Mouse (Mus musculus) splenic B cell, adult 2 months (primary cell): Measurements from ENCODE around the gene Pdzd4.

ENCODE experiments used
- DNase-seq: peaks from one replicate; pipeline ENCODE4 v3.0.0-alpha.2; 2011; ENCODE audit warnings: low read depth, low spot score
- H3K27me3 ChIP-seq: 2 replicates; pipeline ENCODE4 v1.6.1; 2012; ENCODE audit warnings: mild to moderate bottlenecking, low read length, moderate library complexity, mixed read lengths; ENCODE audit not compliant: control insufficient read depth, poor library complexity, insufficient read depth, severe bottlenecking
- H3K36me3 ChIP-seq: 2 replicates; pipeline ENCODE4 v1.6.1; 2012; ENCODE audit warnings: mild to moderate bottlenecking, low read length, moderate library complexity, mixed read lengths; ENCODE audit not compliant: control insufficient read depth, poor library complexity, insufficient read depth, severe bottlenecking

Pdzd4 gene

GRCm38 (mm10) chrX:73824185-73825151 is at the start of gene Pdzd4:
Pdzd4 (minus strand) TSS chrX:73824969.
- H3K36me3 ChIP-seq = no peaks in the 10 kb centered on the region
- DNase-seq = peak; percentile 27
- H3K27me3 ChIP-seq = no peaks in the 10 kb centered on the region

GRCm38 (mm10) chrX:73871956-73872355 is 47.2 kb upstream of the Pdzd4 start:
- H3K36me3 ChIP-seq = no peaks in the 10 kb centered on the region
- no peak for DNase-seq
- no peaks in the 10 kb centered on the region for H3K27me3 ChIP-seq

- no peak for DNase-seq
- no peaks in the 10 kb centered on the region for H3K27me3 ChIP-seq
- no peaks in the 10 kb centered on the region for H3K36me3 ChIP-seq
Measured at GRCm38 (mm10) chrX:73871474-73871873, 46.7 kb upstream of the Pdzd4 start.

- DNase-seq = peak; percentile 30
- Histone ChIP-seq H3K27me3 (no peaks in the 10 kb centered on the region), H3K36me3 (no peaks in the 10 kb centered on the region)
Measured at GRCm38 (mm10) chrX:73869334-73869733, 44.6 kb upstream of the Pdzd4 start.

GRCm38 (mm10) chrX:73867852-73868251 is 43.1 kb upstream of the Pdzd4 start:
- H3K27me3 ChIP-seq = no peaks in the 10 kb centered on the region
- H3K36me3 ChIP-seq = no peaks in the 10 kb centered on the region
- DNase-seq = no peak

GRCm38 (mm10) chrX:73867256-73867655 is 42.5 kb upstream of the Pdzd4 start:
- Histone ChIP-seq H3K36me3 (no peaks in the 10 kb centered on the region), H3K27me3 (no peaks in the 10 kb centered on the region)
- no peak for DNase-seq

- Histone ChIP-seq H3K27me3 (no peaks in the 10 kb centered on the region), H3K36me3 (no peaks in the 10 kb centered on the region)
- no peak for DNase-seq
Measured at GRCm38 (mm10) chrX:73864692-73865091, 39.9 kb upstream of the Pdzd4 start.

- DNase-seq = no peak
- Histone ChIP-seq H3K36me3 (no peaks in the 10 kb centered on the region), H3K27me3 (no peaks in the 10 kb centered on the region)
Measured at GRCm38 (mm10) chrX:73855087-73855408, 30.3 kb upstream of the Pdzd4 start.

GRCm38 (mm10) chrX:73854326-73855086 is 29.7 kb upstream of the Pdzd4 start:
- DNase-seq = no peak

GRCm38 (mm10) chrX:73836691-73837090 is 11.9 kb upstream of the Pdzd4 start:
- no peaks in the 10 kb centered on the region for H3K27me3 ChIP-seq
- H3K36me3 ChIP-seq = no peaks in the 10 kb centered on the region
- no peak for DNase-seq

More at GRCm38 (mm10) chrX:73854326-73855086, 29.7 kb upstream of the Pdzd4 start:
- H3K27me3 ChIP-seq = no peaks in the 10 kb centered on the region
- H3K36me3 ChIP-seq = no peaks in the 10 kb centered on the region

GRCm38 (mm10) chrX:73835731-73836130 is 11.0 kb upstream of the Pdzd4 start:
- H3K36me3 ChIP-seq = no peaks in the 10 kb centered on the region
- no peak for DNase-seq
- H3K27me3 ChIP-seq = no peaks in the 10 kb centered on the region

GRCm38 (mm10) chrX:73823747-73824146 is 1.0 kb downstream of the Pdzd4 start:
- H3K36me3 ChIP-seq = no peaks in the 10 kb centered on the region
- no peaks in the 10 kb centered on the region for H3K27me3 ChIP-seq
- no peak for DNase-seq

- H3K36me3 ChIP-seq = no peaks in the 10 kb centered on the region
- no peak for DNase-seq
- no peaks in the 10 kb centered on the region for H3K27me3 ChIP-seq
Measured at GRCm38 (mm10) chrX:73816596-73817314, 8.0 kb downstream of the Pdzd4 start.

GRCm38 (mm10) chrX:73815072-73815471 is 9.7 kb downstream of the Pdzd4 start:
- no peak for DNase-seq
- Histone ChIP-seq H3K27me3 (no peaks in the 10 kb centered on the region), H3K36me3 (no peaks in the 10 kb centered on the region)

- no peak for DNase-seq
- Histone ChIP-seq H3K36me3 (no peaks in the 10 kb centered on the region), H3K27me3 (no peaks in the 10 kb centered on the region)
Measured at GRCm38 (mm10) chrX:73805814-73806213, 19.0 kb downstream of the Pdzd4 start.
